Mouse (Mus musculus): ENCODE results near the gene Btbd35f23. TPM values are rescaled to one million over a fixed set of nuclear protein-coding genes. Genes with fewer than 3 reads are reported as not detected.
"Not testable (repeated sequence)": the region's sequence is repeated elsewhere in the genome, so short reads cannot be mapped to it uniquely, and the experiment has no call there.

Gene Btbd35f23
- polyA plus RNA-seq (2012; rRNA removed) = not detected in 2 replicates

DNA sequence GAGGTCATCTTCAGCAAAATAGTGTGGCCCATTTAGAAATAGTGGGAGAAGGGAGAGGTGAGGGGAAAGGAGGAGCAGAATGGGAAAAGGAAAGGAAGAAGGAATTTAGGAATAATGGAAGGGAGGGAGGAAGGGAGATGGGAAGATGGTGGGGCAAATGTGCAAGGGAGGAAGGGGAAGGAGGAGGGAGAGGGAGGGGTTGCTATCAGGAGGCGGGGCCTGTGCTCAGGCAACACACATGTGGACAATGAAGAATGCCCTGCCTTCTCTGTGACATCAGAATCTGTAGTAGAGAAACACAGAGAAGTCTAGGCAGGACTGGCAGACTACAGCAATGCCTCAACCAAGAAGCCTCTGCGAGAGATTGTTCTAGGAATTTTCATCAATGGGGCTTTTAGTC lies at the start of gene Btbd35f23:
Gene Btbd35f23 (plus strand): TSS at position 301 of the 400 bp plus-strand sequence.
- DNase-seq (ENCODE audit: low spot score) = not testable (repeated sequence)

Other genes starting within 250 kb of the Btbd35f23 start
- gene Btbd35f24, start 119.0 kb downstream of the Btbd35f23 start, polyA plus RNA-seq (2012; rRNA removed) = not detected in 2 replicates